Mouse (Mus musculus): ENCODE data around the gene Chn1. TPM values are rescaled to one million over a fixed set of nuclear protein-coding genes. Genes with fewer than 3 reads are reported as not detected.
"Not testable (repeated sequence)": the region's sequence is repeated elsewhere in the genome, so short reads cannot be mapped to it uniquely, and the experiment has no call there.

The Chn1 gene
- 1,000 to 10,000 TPM; 1,527 to 1,662 TPM for total RNA-seq (2021)
- long read RNA-seq, experiment 1, full-length matches to known transcripts, result 1,706 of 1,837 reads
- long read RNA-seq, experiment 1, partial matches to known transcripts, result 31 of 1,837 reads
- long read RNA-seq, experiment 1, other reads (novel, unspliced or antisense), result 100 of 1,837 reads
- long read RNA-seq, experiment 2, full-length matches to known transcripts, result 1,235 of 1,363 reads
- long read RNA-seq, experiment 2, partial matches to known transcripts, result 26 of 1,363 reads
- long read RNA-seq, experiment 2, other reads (novel, unspliced or antisense), result 102 of 1,363 reads

DNA sequence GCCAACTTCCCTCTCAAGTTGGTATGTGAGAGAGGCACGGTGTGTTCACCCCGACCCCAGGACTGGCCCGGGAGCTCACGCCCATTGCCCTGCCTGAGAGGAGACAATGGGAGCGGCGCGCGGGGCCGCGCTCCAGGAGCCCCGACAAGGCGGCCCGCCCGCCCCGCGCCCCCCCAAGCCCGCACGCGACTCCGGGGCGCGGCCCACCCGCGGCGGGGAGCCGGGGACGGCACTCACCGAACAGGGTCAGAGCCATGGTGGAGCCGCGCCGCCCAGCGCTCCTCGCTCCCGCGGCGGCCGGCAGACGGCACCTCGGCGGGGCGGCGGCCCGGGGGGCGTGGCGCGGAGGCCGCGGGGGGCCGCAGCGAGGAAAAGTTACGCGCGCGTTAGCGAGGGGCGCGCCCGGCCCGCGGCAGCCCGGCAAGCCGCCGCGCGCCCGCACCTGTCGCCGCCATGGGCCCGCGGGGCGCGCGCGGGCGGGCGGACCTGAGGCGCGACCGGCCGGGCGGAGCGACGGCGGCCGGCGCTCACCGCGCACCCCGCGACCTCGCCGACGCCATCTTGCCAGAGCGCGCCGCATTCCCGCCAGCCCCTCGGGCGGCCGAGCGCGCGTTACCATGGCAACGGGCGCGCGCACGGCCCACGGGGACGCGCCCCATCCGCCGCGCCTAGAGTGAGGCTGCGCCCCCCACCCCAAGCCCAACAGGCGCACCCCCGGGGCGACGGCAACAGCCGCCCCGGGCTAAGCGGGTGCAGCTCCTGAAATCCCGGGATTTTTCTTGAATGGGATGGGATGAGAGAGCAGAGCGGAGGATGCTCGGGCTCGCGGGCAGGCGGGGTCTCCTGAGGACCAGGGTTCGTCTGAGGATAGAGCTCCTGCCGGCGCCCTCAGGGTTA is at the start of gene Chn1:
Gene Chn1, minus strand, starts transcription at position 561 of the 897 bp plus-strand sequence.
- peak; percentile 63 to 79 for DNase-seq (ENCODE audit: low spot score in 2 of 2)

DNA sequence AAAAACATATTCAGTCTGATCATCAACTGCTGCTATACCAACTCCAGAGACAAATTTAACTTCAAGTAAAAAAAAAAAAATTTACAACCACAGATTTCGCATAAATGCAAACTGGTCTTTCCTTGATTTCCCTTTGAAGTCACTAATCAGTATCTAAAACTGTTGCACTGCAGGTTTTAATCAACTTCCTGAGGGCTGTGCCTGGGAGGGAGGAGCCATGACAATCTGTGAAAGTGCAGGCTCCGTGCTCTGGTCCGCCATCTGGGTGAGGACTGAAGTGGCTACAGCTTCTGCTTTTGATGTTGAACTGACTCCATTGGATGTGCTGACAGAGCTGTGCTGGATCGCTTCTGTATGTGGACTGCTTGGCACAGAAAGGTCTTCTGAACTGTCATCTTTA is 43.6 kb upstream of the Chn1 start:
- no peak for DNase-seq (ENCODE audit: low spot score in 2 of 2)

DNA sequence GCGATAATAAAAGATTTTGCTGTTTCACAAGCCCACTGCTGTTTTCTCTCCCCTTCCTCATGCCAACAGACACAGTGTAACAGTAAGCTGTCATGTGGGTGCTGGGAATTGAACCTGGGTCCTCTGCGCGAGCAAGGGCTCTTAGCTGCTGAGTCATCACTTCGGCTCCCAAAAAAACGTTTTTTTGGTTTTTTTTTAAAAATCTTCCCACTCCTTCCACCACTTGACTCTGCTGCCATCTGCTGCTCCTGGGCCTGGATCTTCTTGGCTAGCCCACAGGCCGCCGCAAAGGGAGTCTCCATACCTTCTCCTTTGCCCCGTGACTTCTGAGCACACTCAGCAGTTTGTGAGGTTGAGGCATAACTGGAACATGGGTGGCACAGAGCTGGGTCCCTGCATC is 32.5 kb upstream of the Chn1 start:
- DNase-seq (ENCODE audit: low spot score in 2 of 2), result peak in 1 of 2 experiments; percentile 12

DNA sequence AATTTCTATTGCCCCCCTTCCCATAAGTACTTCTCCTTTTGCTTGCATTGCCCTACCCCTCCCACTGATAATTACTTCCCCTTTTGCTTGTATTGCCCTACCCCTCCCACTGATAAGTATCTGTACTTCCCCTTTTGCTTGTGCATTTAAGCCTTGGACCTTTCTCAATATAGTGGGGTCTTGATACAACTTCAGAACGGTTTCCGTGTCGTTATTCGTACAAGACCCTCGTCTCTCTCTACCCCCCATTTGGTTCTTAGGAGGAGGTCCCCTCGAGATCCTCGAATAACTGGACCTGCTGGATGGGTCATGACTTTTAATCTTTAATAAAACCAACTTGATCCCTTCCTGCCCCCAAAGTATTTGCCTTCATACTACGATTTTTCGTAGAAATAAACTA is 25.0 kb upstream of the Chn1 start:
- DNase-seq (ENCODE audit: low spot score in 2 of 2), result not testable (repeated sequence)

DNA sequence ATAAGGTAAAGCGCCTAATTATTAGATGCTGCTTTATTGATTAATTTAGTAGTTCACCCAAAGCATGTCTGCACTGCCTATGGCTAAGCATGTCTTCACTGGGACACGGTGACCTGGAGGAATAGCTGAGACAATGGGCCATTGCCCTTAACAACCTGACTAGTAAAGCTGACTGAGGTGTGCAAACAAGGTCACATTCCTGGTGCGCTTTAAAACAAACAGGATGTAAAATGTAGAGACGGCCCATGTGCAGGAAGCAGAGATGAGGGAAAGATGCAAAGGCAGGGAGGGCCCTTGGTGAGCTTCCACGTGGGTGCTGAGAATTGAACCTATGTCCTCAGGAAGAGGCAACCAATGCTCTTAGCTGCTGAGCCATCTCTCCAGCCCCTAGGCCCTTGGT is 23.6 kb upstream of the Chn1 start:
- DNase-seq (ENCODE audit: low spot score in 2 of 2), result no peak

DNA sequence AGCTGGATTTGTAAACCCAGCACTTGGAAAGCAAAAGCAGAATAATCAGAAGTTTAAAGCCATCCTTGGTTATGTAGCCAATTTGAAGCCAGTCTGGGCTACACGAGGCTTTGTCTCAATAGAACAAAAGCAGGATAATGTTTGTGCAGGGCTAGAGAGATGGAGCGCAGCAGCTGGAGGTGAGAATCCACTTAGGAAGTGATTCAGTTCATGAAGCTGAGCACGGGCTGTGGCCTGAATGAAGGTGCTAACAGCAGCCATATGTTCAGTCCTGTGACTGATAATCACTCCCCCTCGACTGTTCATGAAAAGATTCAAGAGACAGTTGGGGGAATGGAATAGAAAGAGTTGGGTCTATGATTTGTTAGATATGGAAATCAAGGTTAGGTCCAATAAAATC is 23.0 kb upstream of the Chn1 start:
- DNase-seq (ENCODE audit: low spot score in 2 of 2), result no peak

DNA sequence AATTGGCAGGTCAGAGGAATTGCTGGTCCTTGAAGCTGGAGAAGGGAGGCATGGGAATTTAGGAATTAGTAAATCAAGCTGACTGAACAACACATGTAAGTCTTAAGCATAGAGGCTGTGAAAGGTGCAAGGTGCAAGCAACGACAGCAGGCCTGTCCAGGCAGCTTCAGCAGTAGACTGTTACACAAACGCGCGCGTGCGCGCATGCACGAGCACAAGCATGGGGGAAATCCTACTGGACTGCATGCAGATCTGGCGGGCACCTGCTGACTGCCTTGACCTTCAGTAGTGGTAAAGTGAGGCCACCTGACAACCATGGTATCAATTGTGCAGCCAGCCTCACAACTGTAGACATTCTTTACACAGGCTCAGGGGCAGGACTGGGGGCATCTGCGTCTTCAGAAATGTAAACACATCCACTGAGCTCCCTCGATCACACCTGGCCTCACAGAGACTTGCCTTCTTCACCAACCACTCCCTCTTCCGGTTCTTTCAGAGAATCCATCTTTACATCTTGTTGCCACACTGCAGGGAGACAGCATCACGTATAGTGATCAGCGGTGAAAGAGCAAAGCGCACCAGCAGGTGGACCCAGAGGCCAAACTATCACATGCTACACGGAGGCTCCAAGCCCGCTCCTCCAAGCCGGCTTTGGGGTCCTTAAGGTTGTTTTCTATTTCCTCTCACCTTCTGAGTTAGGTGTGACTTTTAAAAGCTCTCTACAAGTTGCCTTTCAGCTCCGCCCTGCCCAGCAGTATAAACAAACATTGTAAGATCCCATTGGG is 16.9 kb upstream of the Chn1 start:
- DNase-seq (ENCODE audit: low spot score in 2 of 2), result no peak

DNA sequence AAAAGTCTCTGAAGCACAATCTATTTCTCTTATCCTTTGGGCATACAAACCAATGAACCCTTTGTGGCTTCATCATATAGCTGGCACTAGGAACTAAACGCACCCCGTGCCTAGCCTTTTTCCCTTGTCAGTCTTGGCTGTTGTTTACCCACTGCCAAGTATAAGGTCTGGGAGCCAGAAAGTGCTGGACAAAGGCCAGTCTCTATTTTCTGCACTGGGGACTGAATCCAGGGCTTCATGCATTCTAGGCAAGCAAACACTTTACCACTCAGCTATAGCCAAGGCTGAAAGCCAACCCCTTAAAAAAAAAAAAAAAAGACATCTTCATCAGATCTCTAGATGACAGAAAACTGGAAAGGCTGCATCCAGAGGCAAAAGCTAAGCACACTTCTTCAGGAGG is 15.2 kb upstream of the Chn1 start:
- no peak for DNase-seq (ENCODE audit: low spot score in 2 of 2)

DNA sequence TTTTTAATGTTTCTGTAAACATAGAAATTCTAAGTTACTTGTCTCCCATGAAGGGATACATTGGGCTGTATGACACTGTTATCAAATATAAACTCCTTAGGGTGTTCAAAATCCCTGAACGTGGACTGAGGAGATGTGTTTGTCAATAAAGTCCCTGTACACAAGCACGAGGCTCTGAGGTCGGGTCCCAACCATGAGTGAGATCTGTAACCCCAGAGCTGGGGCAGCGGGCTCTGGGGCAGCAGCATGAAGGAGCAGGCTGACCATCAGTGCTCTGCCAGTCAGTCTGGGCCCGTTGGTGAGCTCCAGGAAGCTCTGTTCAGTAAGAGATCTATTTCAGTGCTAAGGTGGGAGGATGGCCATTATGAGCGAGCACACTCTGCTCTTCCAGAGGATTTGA is 13.2 kb upstream of the Chn1 start:
- no peak for DNase-seq (ENCODE audit: low spot score in 2 of 2)

DNA sequence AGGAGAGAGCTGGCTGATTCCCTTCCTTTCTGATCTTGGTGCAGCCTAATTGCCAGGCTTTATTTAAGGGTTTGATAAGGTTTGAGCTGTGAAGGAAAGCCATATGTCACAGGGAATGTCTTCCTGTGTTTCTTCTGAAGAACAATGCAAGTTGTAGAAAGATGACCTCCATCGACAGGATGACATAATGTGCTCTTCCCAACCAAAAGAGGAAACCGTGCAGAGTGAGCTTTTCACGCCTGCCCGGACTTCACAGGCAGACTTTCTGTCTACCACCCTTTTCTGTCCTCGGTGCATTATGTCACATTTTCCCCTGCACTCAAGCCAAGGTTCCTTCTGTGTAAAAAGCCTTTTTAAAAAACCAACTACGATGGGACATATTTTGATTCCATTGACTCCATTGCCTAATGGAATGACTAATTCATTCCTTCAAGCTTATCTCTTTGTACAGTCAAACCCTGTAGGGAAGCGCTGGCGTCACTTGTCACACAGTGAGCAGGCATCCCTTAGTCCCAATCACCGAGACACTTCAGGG is 7.3 kb upstream of the Chn1 start:
- DNase-seq (ENCODE audit: low spot score in 2 of 2), result no peak

DNA sequence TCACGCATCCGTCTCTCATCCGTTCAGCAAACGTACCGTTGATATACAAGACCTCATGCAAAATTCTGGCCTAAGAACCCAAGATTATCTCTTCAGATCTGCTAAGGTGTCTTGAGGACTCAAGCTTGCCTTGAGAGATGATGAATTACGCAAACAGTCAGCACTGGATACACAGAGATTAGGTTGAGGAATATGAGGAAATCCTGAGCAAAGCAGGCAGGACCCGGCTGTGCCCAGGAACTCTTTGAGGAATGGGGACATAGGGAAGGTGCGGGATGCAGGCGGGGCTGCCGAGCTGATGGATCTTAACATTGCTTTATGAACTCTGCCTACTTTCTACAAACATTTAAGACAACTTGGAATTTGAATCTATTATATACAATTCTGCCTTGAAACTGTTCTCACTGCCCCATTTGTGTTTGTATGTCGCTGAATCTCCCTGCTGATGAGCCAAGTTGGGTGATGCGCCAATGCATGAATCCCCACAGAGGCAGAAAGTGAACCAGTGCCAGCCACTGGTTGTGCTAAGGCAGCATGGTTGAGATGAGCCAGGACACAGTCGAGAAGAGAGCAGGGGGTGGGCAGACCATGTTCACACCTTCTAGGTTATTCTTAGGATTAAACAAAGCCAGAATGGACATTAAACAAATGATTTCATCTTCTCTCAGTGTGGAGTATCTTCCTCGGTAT is 5.3 kb upstream of the Chn1 start:
- DNase-seq (ENCODE audit: low spot score in 2 of 2), result no peak

DNA sequence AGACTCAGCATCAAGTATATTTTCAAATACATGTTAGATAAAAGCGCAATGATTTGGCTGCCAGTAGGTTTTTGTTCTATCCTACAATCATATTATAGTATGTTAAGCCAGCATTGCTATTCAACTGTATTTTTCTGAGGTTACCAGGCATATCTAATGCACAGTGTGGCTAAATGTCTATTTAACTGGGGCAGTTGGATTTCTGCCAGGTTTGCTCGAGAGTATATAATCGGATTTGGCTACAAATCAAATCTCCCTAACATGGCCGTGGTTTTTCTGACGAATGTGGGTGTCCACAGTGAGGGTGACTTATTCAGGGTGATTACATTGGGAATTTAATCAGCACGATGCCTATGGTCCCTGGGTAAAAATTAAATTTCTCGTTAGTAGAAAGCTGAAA is 4.7 kb upstream of the Chn1 start:
- DNase-seq (ENCODE audit: low spot score in 2 of 2), result no peak

DNA sequence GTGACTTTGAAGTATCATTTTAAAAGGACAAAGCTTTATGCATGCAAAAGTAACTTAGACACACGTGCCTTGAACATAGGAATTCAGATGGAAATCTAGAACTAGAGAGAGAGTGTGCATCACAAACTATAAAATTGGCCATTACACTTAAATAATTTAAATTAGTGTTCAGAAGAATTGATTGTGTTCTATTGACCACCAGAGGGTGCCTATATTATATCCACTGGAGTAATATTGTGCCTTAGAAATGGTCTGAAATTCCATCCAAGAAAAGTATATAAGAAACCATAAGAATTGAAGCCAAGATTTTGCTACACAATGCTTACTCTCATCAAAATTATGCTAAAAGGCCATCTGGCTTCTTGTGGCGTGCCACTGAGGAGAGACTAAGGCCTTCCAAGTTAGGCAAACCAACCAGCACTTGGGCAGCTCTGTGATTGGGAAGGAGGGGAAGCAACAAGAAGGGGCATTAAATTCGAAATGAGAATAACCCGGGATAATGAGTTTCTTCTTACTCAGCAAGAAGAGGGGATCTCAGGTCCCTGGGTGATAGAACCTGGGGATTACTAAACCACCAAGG is 4.0 kb upstream of the Chn1 start:
- DNase-seq (ENCODE audit: low spot score in 2 of 2), result no peak

DNA sequence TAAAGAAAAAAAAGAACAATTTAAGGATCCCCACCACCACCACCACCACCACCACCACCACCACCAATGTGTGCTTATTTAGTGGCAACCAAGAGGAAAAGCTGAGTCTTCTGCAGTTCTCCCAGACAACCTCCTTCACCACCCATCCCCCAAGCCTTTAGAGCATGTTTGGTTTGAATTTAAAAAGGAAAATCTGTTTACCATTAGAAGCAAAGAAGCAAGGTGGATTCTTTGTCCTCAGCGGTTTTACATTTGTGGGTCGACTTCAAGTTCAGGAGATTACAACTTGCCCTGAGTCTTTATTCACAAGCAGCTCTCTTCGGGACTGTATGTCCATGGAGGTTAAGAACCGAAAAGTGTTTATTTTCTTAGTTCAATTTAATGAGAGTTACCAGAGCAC is 1.8 kb upstream of the Chn1 start:
- no peak for DNase-seq (ENCODE audit: low spot score in 2 of 2)

DNA sequence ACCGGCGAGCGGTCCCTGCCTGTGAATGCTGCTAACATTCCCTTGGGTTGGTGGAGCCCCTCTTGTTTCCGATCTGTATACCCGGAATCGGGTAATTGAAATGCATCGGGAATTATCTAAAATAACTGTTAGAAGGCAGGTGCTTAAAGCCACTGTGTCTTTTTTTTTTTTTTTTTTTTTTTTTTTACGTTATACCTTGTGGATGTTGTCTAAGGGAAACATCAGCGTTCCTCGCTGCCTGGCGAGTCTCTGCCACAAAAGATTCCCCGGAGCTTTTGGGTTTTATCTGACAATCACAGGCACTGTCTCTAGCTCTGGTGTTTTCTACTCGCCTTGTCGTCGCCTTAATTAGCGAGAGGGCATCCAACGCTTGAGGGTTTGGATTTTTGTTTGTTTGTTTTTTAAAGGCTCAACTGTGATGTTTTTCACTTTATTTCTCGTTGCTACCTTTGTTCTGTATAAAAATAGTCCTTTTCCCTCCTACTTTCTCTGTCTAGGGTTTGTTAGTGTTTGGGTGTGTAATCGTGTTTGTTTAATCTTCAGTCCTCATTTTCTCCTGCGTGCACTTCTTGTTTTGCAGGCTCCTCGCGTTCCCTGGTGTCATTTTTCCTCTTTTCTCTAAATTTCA is 651 bp upstream of the Chn1 start:
- DNase-seq (ENCODE audit: low spot score in 2 of 2), result peak in 1 of 2 experiments; percentile 22

DNA sequence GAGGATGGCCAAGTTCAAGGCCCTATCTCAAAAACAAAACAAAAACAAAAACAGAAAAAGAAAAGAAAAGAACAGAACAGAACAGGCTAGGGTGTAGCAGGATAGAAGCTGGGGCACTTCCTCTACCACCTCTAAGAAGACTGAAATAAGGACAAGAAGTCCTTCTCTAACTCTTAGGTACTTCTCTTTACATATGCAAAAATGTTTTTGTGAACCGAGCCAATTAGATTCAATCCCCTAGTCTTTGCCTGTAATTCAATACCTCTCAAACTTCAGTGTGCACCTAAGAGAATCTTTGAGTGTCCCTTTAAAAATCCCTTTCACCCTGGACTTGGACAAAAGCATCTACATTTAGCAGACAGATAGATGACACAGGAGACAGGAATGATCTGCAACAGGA is 2.2 kb downstream of the Chn1 start:
- no peak for DNase-seq (ENCODE audit: low spot score in 2 of 2)

DNA sequence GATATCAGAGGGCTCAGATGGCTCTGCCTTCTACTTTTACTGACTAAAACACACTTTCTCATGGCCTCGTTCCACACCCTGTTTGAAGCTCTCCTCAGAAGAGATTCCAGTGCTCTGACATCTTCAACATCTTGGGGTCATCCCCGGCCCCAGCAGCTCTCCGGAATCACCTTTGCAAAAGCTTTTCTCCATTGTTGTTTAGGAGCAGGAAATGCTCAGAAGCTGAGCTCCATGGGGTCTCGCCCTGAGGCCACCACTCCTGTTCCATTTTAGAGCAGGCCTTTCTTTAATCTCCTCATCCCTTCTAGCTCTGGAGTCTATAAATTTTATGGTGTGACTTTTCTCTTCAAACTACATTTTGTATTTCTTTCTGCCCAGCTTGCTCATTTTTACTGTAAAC is 6.5 kb downstream of the Chn1 start:
- DNase-seq (ENCODE audit: low spot score in 2 of 2), result no peak

DNA sequence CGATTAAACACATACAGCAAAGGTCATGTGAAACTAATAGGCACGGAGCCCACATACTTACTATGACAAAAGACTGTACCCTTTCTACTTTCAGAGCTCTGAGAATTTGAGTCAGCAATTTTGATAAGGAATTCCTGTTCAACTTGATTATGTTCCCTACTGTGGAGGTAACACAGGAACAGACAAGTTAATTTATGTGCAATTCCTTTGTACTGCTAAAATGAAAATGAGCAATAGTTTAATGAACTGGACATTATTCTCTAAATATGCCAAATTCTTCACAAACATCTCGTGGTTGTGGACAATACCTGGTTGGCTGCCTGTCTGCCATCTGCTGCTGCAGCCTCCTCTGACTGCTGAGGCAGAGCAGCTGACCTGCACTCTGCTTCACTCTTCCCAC is 11.6 kb downstream of the Chn1 start:
- no peak for DNase-seq (ENCODE audit: low spot score in 2 of 2)

DNA sequence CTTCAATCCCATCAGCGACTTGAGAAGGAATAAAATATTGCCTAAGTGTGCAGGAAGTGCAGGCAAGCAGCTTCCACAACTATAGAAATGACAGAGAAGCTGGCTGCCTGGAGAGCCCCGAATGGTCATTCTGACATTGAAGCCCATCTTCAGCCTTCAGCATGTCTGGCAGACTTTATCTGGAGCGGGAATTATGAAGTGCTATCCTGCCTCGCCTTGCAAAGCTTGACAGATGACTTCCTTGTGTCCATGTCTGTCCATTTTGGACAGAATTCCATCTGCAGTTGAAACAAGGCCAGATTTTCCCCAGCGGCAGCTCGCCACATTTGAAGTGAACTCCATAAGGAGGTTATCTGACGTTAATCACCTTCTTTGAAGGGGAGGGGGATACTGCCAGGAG is 15.2 kb downstream of the Chn1 start:
- DNase-seq (ENCODE audit: low spot score in 2 of 2), result no peak

DNA sequence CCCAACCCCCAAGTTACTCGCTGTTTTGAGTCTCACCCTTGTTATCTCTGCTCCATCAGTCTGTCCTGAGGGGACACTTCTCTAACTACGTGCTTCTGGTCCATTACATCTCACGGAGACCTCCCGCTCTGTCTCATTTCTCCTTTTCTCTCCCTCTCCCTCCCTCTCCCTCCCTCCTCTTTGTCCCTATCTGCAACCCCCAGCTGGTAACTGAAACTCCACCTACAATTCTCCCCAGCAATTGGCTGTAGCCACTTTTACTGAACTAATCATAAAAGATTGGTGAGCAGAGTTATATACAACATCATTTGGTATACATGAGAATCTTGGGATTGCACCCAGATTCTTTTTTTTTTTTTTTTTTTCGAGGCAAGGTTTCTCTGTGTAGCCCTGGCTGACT is 16.1 kb downstream of the Chn1 start:
- DNase-seq (ENCODE audit: low spot score in 2 of 2), result no peak
